Mouse (Mus musculus) left cerebral cortex, adult 11 months (tissue): ENCODE results near the gene Gm14525.
"Not testable (repeated sequence)": the region's sequence is repeated elsewhere in the genome, so short reads cannot be mapped to it uniquely, and the experiment has no call there.

Source experiments
- DNase-seq: peaks from one replicate; pipeline ENCODE4 v3.0.0; 2022; ENCODE audit warnings: low spot score

Gm14525 gene

GRCm38 (mm10) chrX:26702538-26702937, at the start of gene Gm14525:
TSS of gene Gm14525 (minus strand) at chrX:26702638.
- DNase-seq = not testable (repeated sequence)
